Mouse (Mus musculus) cerebellum, adult 2 months (tissue): ENCODE measurements around the gene Arrdc2.

ENCODE experiments used
- CTCF ChIP-seq: fragments of 200-500 bp; IDR thresholded peaks from 2 replicates; pipeline ENCODE4 v1.5.1; 2011; ENCODE audit warnings: low read depth, mild to moderate bottlenecking, control low read depth, low read length, moderate library complexity, borderline replicate concordance; ENCODE audit not compliant: insufficient read depth
- POLR2A ChIP-seq: fragments of 200-500 bp; IDR thresholded peaks from 2 replicates; pipeline ENCODE4 v1.6.1; 2011; ENCODE audit warnings: low read length, control low read depth, borderline replicate concordance; ENCODE audit not compliant: insufficient read depth

- TF ChIP-seq CTCF (no peak), POLR2A (no peak)
Observed at GRCm38 (mm10) chr8:70836666-70837065, 2.9 kb downstream of the Arrdc2 start.
